Mouse (Mus musculus): Measurements from ENCODE around the gene Rnaseh2a. TPM values are rescaled to one million over a fixed set of nuclear protein-coding genes. Genes with fewer than 3 reads are reported as not detected.

Rnaseh2a gene
- polyA plus RNA-seq, 1 experiment = 69.4 TPM

- Histone ChIP-seq H3K4me3 (ENCODE audit: control insufficient read depth, insufficient read depth, low read length) (no peak overlapping the region), H3K36me3 (ENCODE audit: control insufficient read depth, insufficient read depth, low read length) (no peaks in the 10 kb centered on the region), H3K4me1 (replicated peaks; ENCODE audit: control insufficient read depth, insufficient read depth, low read length) (peaks cover 24% of the 10 kb centered on the region), H3K27ac (ENCODE audit: control insufficient read depth, insufficient read depth, low read length) (no peak overlapping the region), H3K27me3 (ENCODE audit: control insufficient read depth, insufficient read depth, low read length) (no peaks in the 10 kb centered on the region)
- TF ChIP-seq CTCF (IDR thresholded peaks at IDR 0.05; ENCODE audit: borderline replicate concordance, control insufficient read depth, extremely low read depth, insufficient read depth, low read length, poor library complexity) (no peak), POLR2A (IDR thresholded peaks at IDR 0.05; ENCODE audit: control insufficient read depth, extremely low read depth, insufficient read depth, low read length, poor library complexity) (no peak)
- 97% methylated on average over 9 of the region's 9 CpGs for WGBS
- DNase-seq = no peak
These were observed 62.5 kb downstream of the Rnaseh2a start for GRCm38 (mm10) chr8:84907037-84907436.

Other genes with a start within 250 kb of the Rnaseh2a start
- gene G430095P16Rik, start 246.8 kb downstream of the Rnaseh2a start, polyA plus RNA-seq (2012; rRNA removed) = 1.8 and 2.6 TPM in 2 replicates
- 17.7 and 18.2 TPM in 2 replicates for gene Nfix, start 169.4 kb downstream of the Rnaseh2a start, polyA plus RNA-seq (2012; rRNA removed)
- gene Dand5, start 146.9 kb downstream of the Rnaseh2a start, polyA plus RNA-seq (2012; rRNA removed) = 2.2 TPM in 2 replicates
- 52.9 and 60.6 TPM in 2 replicates for gene Gadd45gip1, start 138.2 kb downstream of the Rnaseh2a start, polyA plus RNA-seq (2012; rRNA removed)
- gene Rad23a, start 129.1 kb downstream of the Rnaseh2a start, polyA plus RNA-seq (2012; rRNA removed) = 109 and 117 TPM in 2 replicates
- 182 and 186 TPM in 2 replicates for gene Calr, start 122.8 kb downstream of the Rnaseh2a start, polyA plus RNA-seq (2012; rRNA removed)
- gene Farsa, start 112.8 kb downstream of the Rnaseh2a start, polyA plus RNA-seq (2012; rRNA removed) = 93.5 and 103 TPM in 2 replicates
- gene Syce2, start 97.7 kb downstream of the Rnaseh2a start, polyA plus RNA-seq (2012; rRNA removed) = 9.4 and 11.6 TPM in 2 replicates
- gene Gcdh, start 75.8 kb downstream of the Rnaseh2a start, polyA plus RNA-seq (2012; rRNA removed) = 78.7 and 85.2 TPM in 2 replicates
- gene Klf1, start 67.8 kb downstream of the Rnaseh2a start, polyA plus RNA-seq (2012; rRNA removed) = 0.13 and 0.23 TPM in 2 replicates
- 16.4 and 23.8 TPM in 2 replicates for gene Dnase2a, start 61.2 kb downstream of the Rnaseh2a start, polyA plus RNA-seq (2012; rRNA removed)
- 0.35 and 0.36 TPM in 2 replicates for gene Mast1, start 32.4 kb downstream of the Rnaseh2a start, polyA plus RNA-seq (2012; rRNA removed)
- gene Rtbdn, start 22.8 kb downstream of the Rnaseh2a start, polyA plus RNA-seq (2012; rRNA removed) = 0.13 and 0.17 TPM in 2 replicates
- gene Gm49661, start 334 bp downstream of the Rnaseh2a start, polyA plus RNA-seq (2012; rRNA removed) = 4.3 TPM in 1 of 2 replicates, not detected in the other
- 162 and 183 TPM in 2 replicates for gene Prdx2, start 180 bp downstream of the Rnaseh2a start, polyA plus RNA-seq (2012; rRNA removed)
- 125 and 128 TPM in 2 replicates for gene Junb, start 9.0 kb upstream of the Rnaseh2a start, polyA plus RNA-seq (2012; rRNA removed)
- 7.2 and 7.4 TPM in 2 replicates for gene Hook2, start 20.8 kb upstream of the Rnaseh2a start, polyA plus RNA-seq (2012; rRNA removed)
- gene Best2, start 44.8 kb upstream of the Rnaseh2a start, polyA plus RNA-seq (2012; rRNA removed) = 0.66 and 0.67 TPM in 2 replicates
- gene Asna1, start 55.5 kb upstream of the Rnaseh2a start, polyA plus RNA-seq (2012; rRNA removed) = 139 and 152 TPM in 2 replicates
- 172 and 173 TPM in 2 replicates for gene Trir, start 57.1 kb upstream of the Rnaseh2a start, polyA plus RNA-seq (2012; rRNA removed)
- gene Tnpo2, start 67.1 kb upstream of the Rnaseh2a start, polyA plus RNA-seq (2012; rRNA removed) = 138 and 144 TPM in 2 replicates
- gene Fbxw9, start 90.3 kb upstream of the Rnaseh2a start, polyA plus RNA-seq (2012; rRNA removed) = 25.0 and 29.3 TPM in 2 replicates
- gene Gm5741, start 98.2 kb upstream of the Rnaseh2a start, polyA plus RNA-seq (2012; rRNA removed) = 1.4 TPM in 1 of 2 replicates, not detected in the other
- 105 TPM in 2 replicates for gene Dhps, start 102.0 kb upstream of the Rnaseh2a start, polyA plus RNA-seq (2012; rRNA removed)
- 123 and 141 TPM in 2 replicates for gene Wdr83os, start 111.0 kb upstream of the Rnaseh2a start, polyA plus RNA-seq (2012; rRNA removed)
- 51.9 and 56.3 TPM in 2 replicates for gene Wdr83, start 111.5 kb upstream of the Rnaseh2a start, polyA plus RNA-seq (2012; rRNA removed)
- 191 and 210 TPM in 2 replicates for gene Man2b1, start 113.5 kb upstream of the Rnaseh2a start, polyA plus RNA-seq (2012; rRNA removed)
- gene Zfp791, start 153.3 kb upstream of the Rnaseh2a start, polyA plus RNA-seq (2012; rRNA removed) = 0.12 and 0.22 TPM in 2 replicates
- not detected in 2 replicates for gene Cks1brt, start 182.2 kb upstream of the Rnaseh2a start, polyA plus RNA-seq (2012; rRNA removed)

All from thymus, adult 2 months (tissue).